Mouse (Mus musculus) erythroblast, embryonic 14.5 days (primary cell): ENCODE measurements around the gene Lss.

Experiments
- GATA1 ChIP-seq: IDR thresholded peaks from 2 replicates; pipeline ENCODE4 v1.6.1; 2012; ENCODE audit warnings: low read length, inconsistent platforms, mixed read lengths
- TAL1 ChIP-seq: IDR thresholded peaks from 3 replicates; pipeline ENCODE4 v1.6.1; 2012; ENCODE audit warnings: low read length, inconsistent platforms, mixed read lengths

DNA sequence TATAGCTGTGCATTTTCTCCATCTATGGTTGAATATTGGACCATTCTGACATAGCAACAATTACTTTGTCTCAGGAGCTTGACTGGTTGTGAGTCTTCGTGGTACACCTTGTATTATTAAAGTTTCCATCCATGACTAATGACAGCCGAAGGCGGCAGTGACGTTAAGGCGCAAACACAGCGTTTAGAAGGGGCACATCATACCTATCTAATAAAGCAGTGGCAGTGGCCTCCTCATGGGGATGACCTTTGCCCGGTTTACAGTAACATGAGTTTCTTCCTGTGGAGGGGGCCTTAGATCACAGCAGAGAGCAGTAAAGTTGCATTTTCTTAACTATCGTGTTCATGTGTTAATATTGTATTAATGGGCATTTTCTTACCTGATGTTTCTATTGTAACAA is 16.8 kb downstream of the Lss start:
- TF ChIP-seq GATA1 (no peak), TAL1 (no peak)
